Mouse (Mus musculus): ENCODE measurements around the gene Trip6.

Trip6 gene

GRCm38 (mm10) chr5:137295712-137296111 lies 18.5 kb downstream of the Trip6 start:
- peak; percentile 55 for DNase-seq

- no peak for DNase-seq
These were observed 18.9 kb downstream of the Trip6 start for GRCm38 (mm10) chr5:137295296-137295695.

- no peak for DNase-seq
These were observed 19.5 kb downstream of the Trip6 start for GRCm38 (mm10) chr5:137294744-137295093.

GRCm38 (mm10) chr5:137293839-137294743 lies 20.1 kb downstream of the Trip6 start, which contains the start of gene Ufsp1:
TSS of gene Ufsp1 (plus strand) at chr5:137294629.
- peak; percentile 95 for DNase-seq

- DNase-seq = peak; percentile 88
These were observed 20.9 kb downstream of the Trip6 start for GRCm38 (mm10) chr5:137293282-137293681.

- DNase-seq = peak; percentile 57
These were observed 22.8 kb downstream of the Trip6 start for GRCm38 (mm10) chr5:137291381-137291926.

- peak; percentile 77 for DNase-seq
These were observed 23.5 kb downstream of the Trip6 start for GRCm38 (mm10) chr5:137290677-137291076.

- peak; percentile 53 for DNase-seq
These were observed 24.4 kb downstream of the Trip6 start for GRCm38 (mm10) chr5:137289591-137290365.

GRCm38 (mm10) chr5:137288999-137289470 lies 25.2 kb downstream of the Trip6 start:
- peak; percentile 77 for DNase-seq

GRCm38 (mm10) chr5:137287953-137288743 lies 26.1 kb downstream of the Trip6 start:
- peak; percentile 78 for DNase-seq

GRCm38 (mm10) chr5:137287032-137287952 lies 26.9 kb downstream of the Trip6 start, which contains the start of gene Ache:
TSS of gene Ache (plus strand) at chr5:137287519.
- peak; percentile 89 for DNase-seq

- DNase-seq = peak; percentile 97
These were observed 27.6 kb downstream of the Trip6 start for GRCm38 (mm10) chr5:137286655-137287031.

- peak; percentile 59 for DNase-seq
These were observed 28.2 kb downstream of the Trip6 start for GRCm38 (mm10) chr5:137285986-137286385.

- peak; percentile 64 for DNase-seq
These were observed 29.2 kb downstream of the Trip6 start for GRCm38 (mm10) chr5:137285045-137285444.

- DNase-seq = peak; percentile 36
These were observed 29.8 kb downstream of the Trip6 start for GRCm38 (mm10) chr5:137284411-137284810.

GRCm38 (mm10) chr5:137277360-137278342 lies 36.6 kb downstream of the Trip6 start:
- peak; percentile 4 for DNase-seq

- no peak for DNase-seq
These were observed 45.9 kb downstream of the Trip6 start for GRCm38 (mm10) chr5:137268131-137268910.

- DNase-seq = no peak
These were observed 49.4 kb downstream of the Trip6 start for GRCm38 (mm10) chr5:137264787-137265186.
